Mouse (Mus musculus) limb, embryonic 14.5 days (tissue): Measurements from ENCODE around the gene Ranbp3. TPM values are rescaled to one million over a fixed set of nuclear protein-coding genes. Genes with fewer than 3 reads are reported as not detected.
"Not testable (repeated sequence)": the region's sequence is repeated elsewhere in the genome, so short reads cannot be mapped to it uniquely, and the experiment has no call there.

Experiments used
- ATAC-seq: fragments of 200-750 bp; cut with Nextera tagmentation; 2 replicates; pipeline ENCODE4 v1.8.0; 2017; ENCODE audit warnings: low read depth, moderate number of reproducible peaks, moderate TSS enrichment; ENCODE audit not compliant: low FRiP score
- DNase-seq: peaks from one replicate; pipeline ENCODE4 v3.0.0-alpha.2; 2015; ENCODE audit warnings: low spot score
- H3K27ac ChIP-seq: fragments of 300-500 bp; sonication (generic); replicated peaks from 2 replicates; pipeline ENCODE4 v1.5.1; 2014; ENCODE audit warnings: low read depth, mild to moderate bottlenecking, low read length, moderate library complexity, mixed read lengths
- H3K27me3 ChIP-seq: fragments of 300-500 bp; sonication (generic); 2 replicates; pipeline ENCODE4 v1.6.1; 2014; ENCODE audit warnings: low read length, mixed read lengths; ENCODE audit not compliant: control insufficient read depth, insufficient read depth
- H3K36me3 ChIP-seq: fragments of 300-500 bp; sonication (generic); 2 replicates; pipeline ENCODE4 v1.6.1; 2014; ENCODE audit warnings: mild to moderate bottlenecking, low read length, moderate library complexity, mixed read lengths; ENCODE audit not compliant: control insufficient read depth, insufficient read depth
- H3K4me1 ChIP-seq: fragments of 300-500 bp; sonication (generic); 2 replicates; pipeline ENCODE4 v1.6.1; 2014; ENCODE audit warnings: antibody characterized with exemption, low read length, mixed read lengths; ENCODE audit not compliant: control insufficient read depth, insufficient read depth
- H3K4me2 ChIP-seq: fragments of 300-500 bp; sonication (generic); replicated peaks from 2 replicates; pipeline ENCODE4 v1.6.1; 2014; ENCODE audit warnings: low read depth, mild to moderate bottlenecking, low read length, moderate library complexity; ENCODE audit not compliant: severe bottlenecking
- H3K4me3 ChIP-seq: fragments of 300-500 bp; sonication (generic); replicated peaks from 2 replicates; pipeline ENCODE4 v1.5.1; 2014; ENCODE audit warnings: low read length
- H3K9ac ChIP-seq: fragments of 300-500 bp; sonication (generic); 2 replicates; pipeline ENCODE4 v1.6.1; 2014; ENCODE audit warnings: mild to moderate bottlenecking, low read depth, low read length, moderate library complexity; ENCODE audit not compliant: severe bottlenecking
- H3K9me3 ChIP-seq: fragments of 300-500 bp; sonication (generic); 2 replicates; pipeline ENCODE4 v1.6.1; 2016; ENCODE audit warnings: low read length; ENCODE audit not compliant: control insufficient read depth
- POLR2A ChIP-seq: fragments of 200-500 bp; IDR thresholded peaks from 2 replicates; pipeline ENCODE4 v1.8.0; 2012; ENCODE audit warnings: inconsistent platforms, mild to moderate bottlenecking, moderate library complexity, borderline replicate concordance; ENCODE audit not compliant: insufficient read depth, insufficient read length; ENCODE audit errors: extremely low read depth
- WGBS: fragments of 180-500 bp; shearing (Covaris S2); extraction: QIAGEN DNeasy Blood & Tissue Kit; methylation state at CpG from one replicate; pipeline ENCODE4 v1.1.7; 2014; 5-methylcytosine and 5-hydroxymethylcytosine counted together
- polyA plus RNA-seq, 2 experiments: library from polyadenylated mRNA; depleted of rRNA in 1 of 2; stranded (reverse) in 1 of 2; unstranded in 1 of 2; fragments of >200 nt; fragmentation: Nextera tagmentation in 1 of 2; extraction: Ambion mirVana in 1 of 2; gene quantifications; 2 replicates each; pipeline versions ENCODE4 v1.2.1 to v1.2.3; 2012 to 2014

Gene Ranbp3
- polyA plus RNA-seq, 2 experiments = 86.3 to 139 TPM

DNA sequence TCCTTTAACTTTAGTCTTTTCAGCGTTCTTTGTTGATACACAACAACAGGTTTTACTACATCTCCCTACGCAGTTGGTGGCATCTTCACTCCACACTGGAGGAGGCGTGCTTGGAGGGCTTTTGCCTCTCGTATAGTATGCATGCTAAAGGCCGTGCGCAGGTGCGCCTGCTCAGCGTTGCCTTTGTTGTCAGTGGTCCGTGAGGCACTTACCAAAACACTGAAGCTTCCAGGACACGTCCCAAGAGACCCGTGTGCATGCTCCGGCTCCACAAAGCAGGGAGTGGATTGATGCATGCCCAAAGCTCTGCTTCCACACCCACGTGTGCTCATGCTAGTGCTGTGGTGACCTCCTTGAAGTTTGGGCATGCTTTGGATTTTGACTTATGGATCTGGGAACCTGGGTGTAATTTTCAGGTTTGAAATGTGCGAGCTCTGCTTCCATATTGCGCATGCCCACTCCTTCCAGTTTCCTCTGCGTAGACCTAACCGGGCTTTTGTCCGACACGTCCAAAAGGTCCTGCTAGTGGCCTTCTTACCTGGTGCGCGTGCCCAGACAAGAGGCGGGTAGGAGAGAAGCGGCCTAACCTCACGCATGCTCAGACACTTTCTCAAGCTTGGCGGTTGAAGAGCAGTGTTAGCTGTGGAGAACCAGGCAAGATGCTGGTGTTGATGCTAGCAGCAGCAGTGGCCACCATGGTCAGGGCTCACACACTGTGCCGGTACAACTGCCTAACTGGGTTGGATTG is 45.4 kb upstream of the Ranbp3 start, which contains the start of gene Catsperd:
Gene Catsperd (plus strand): TSS at position 614 of the 748 bp plus-strand sequence.
- ATAC-seq (0 out of 2 replicates have a peak, but pooled peaks have one; percentile 8), DNase-seq (no peak)
- H3K27me3 ChIP-seq = no peaks in the 10 kb centered on the region
- no peaks in the 10 kb centered on the region for H3K9me3 ChIP-seq
- TF ChIP-seq POLR2A = no peak
- peaks cover 17% of the 10 kb centered on the region for H3K4me1 ChIP-seq
- H3K4me2 ChIP-seq = peak within 1 kb of the TSS; percentile 93
- peak within 1 kb of the TSS; percentile 82 for H3K27ac ChIP-seq
- WGBS = 9% methylated on average over 26 of the region's 26 CpGs
- H3K4me3 ChIP-seq = peak within 1 kb of the TSS; percentile 93
- peaks cover 17% of the 10 kb centered on the region for H3K36me3 ChIP-seq
- peak within 1 kb of the TSS; percentile 41 for H3K9ac ChIP-seq

- H3K9me3 ChIP-seq, DNase-seq: not testable (repeated sequence)
- WGBS = 85% methylated on average over 27 of the region's 27 CpGs
These were observed 43.0 kb upstream of the Ranbp3 start for GRCm38 (mm10) chr17:56629800-56630781.

GRCm38 (mm10) chr17:56631807-56632206 is 41.3 kb upstream of the Ranbp3 start:
- no peaks in the 10 kb centered on the region for H3K27me3 ChIP-seq
- 63% methylated on average over 4 of the region's 4 CpGs for WGBS
- H3K36me3 ChIP-seq = no peaks in the 10 kb centered on the region
- DNase-seq (no peak), ATAC-seq (no peak)
- H3K4me3 ChIP-seq = no peak overlapping the region
- H3K9ac ChIP-seq = no peak overlapping the region
- H3K9me3 ChIP-seq = no peaks in the 10 kb centered on the region
- no peak overlapping the region for H3K4me2 ChIP-seq
- TF ChIP-seq POLR2A = no peak
- no peak overlapping the region for H3K27ac ChIP-seq
- peaks cover 6% of the 10 kb centered on the region for H3K4me1 ChIP-seq

More at GRCm38 (mm10) chr17:56629800-56630781, 43.0 kb upstream of the Ranbp3 start:
- not testable (repeated sequence) for H3K4me3 ChIP-seq, H3K27ac ChIP-seq, H3K27me3 ChIP-seq, H3K36me3 ChIP-seq, H3K4me2 ChIP-seq, H3K9ac ChIP-seq, ATAC-seq
- H3K4me1 ChIP-seq = peaks cover 17% of the 10 kb centered on the region

- 89% methylated on average over 6 of the region's 6 CpGs for WGBS
- Histone ChIP-seq H3K9me3 (no peaks in the 10 kb centered on the region), H3K9ac (no peak overlapping the region), H3K4me2 (no peak overlapping the region), H3K4me3 (no peak overlapping the region), H3K36me3 (no peaks in the 10 kb centered on the region), H3K27ac (no peak overlapping the region), H3K4me1 (no peaks in the 10 kb centered on the region), H3K27me3 (no peaks in the 10 kb centered on the region)
- ATAC-seq (no peak), DNase-seq (no peak)
- no peak for TF ChIP-seq POLR2A
These were observed 39.1 kb upstream of the Ranbp3 start for GRCm38 (mm10) chr17:56634023-56634422.

DNA sequence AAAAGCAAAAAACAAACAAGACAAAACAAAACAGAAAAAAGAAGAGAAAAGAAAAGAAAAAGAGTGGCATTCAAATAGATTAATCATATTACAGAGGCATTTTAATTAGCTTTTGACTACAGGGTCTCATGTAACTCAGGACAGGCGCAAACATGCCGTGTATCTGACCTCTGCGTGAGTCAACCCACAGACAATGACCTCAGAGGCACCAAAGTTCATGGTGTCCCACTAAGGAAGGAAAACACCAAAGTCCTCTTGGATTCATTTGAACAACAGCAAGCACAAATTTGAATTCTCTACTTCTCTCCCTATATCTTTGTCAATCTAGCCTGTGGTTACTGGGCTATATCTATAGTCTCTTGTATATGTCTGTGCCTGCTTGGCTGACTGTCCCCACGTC is 29.9 kb upstream of the Ranbp3 start:
- Histone ChIP-seq H3K27me3 (no peaks in the 10 kb centered on the region), H3K4me3 (no peak overlapping the region), H3K4me1 (no peaks in the 10 kb centered on the region), H3K9ac (no peak overlapping the region), H3K9me3 (no peaks in the 10 kb centered on the region), H3K4me2 (no peak overlapping the region), H3K36me3 (no peaks in the 10 kb centered on the region), H3K27ac (no peak overlapping the region)
- DNase-seq (no peak), ATAC-seq (no peak)
- WGBS = 79% methylated on average over 4 of the region's 4 CpGs
- no peak for TF ChIP-seq POLR2A
